Mouse (Mus musculus): ENCODE data around the gene Spaca4. TPM values are rescaled to one million over a fixed set of nuclear protein-coding genes. Genes with fewer than 3 reads are reported as not detected.

The Spaca4 gene
- polyA plus RNA-seq, 1 experiment from 2014 or later, result 0.24 TPM

DNA sequence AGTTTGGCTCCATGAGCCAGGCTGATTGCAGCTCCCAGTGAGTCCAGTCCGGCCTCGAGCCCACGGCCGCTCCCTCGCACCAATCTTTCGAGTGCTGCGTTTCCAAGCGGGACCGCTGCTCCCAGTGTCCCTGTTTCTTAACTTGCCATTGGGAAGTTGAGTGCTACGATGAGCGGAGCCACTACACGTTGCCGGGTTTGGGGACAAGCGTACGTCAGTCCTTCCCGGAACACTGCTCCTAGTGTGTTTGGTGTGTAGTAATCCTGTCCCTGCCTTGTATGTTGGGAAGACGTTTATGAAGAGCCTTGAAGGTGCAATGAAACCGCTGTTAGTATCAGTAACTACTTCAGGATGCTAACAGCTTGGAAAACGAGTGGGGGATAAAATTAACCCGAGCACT is 7.3 kb downstream of the Spaca4 start:
- H3K9me3 ChIP-seq (replicated peaks), result no peaks in the 10 kb centered on the region
- peak overlapping the region; percentile 91 for H3K4me2 ChIP-seq (replicated peaks)
- H3K9ac ChIP-seq, result peak overlapping the region; percentile 95
- no peak for ATAC-seq (ENCODE audit: insufficient number of reproducible peaks, low FRiP score, low TSS enrichment, low read depth)
- peak overlapping the region; percentile 82 for H3K4me3 ChIP-seq (replicated peaks)
- 0% methylated on average over 20 of the region's 20 CpGs for WGBS
- no peaks in the 10 kb centered on the region for H3K27me3 ChIP-seq
- peaks cover 51% of the 10 kb centered on the region for H3K4me1 ChIP-seq
- peaks cover 43% of the 10 kb centered on the region for H3K36me3 ChIP-seq
- H3K27ac ChIP-seq (replicated peaks), result peak overlapping the region; percentile 95

- H3K4me1 ChIP-seq, result peaks cover 55% of the 10 kb centered on the region
- peaks cover 43% of the 10 kb centered on the region for H3K36me3 ChIP-seq
- WGBS, result under 1% methylated on average over 41 of the region's 41 CpGs
- H3K9ac ChIP-seq, result peak within 1 kb of the TSS; percentile 95
- no peaks in the 10 kb centered on the region for H3K27me3 ChIP-seq
- peak within 1 kb of the TSS; percentile 91 for H3K4me2 ChIP-seq (replicated peaks)
- peak within 1 kb of the TSS; percentile 95 for H3K27ac ChIP-seq (replicated peaks)
- peak; percentile 80 for ATAC-seq (ENCODE audit: insufficient number of reproducible peaks, low FRiP score, low TSS enrichment, low read depth)
- H3K9me3 ChIP-seq (replicated peaks), result no peaks in the 10 kb centered on the region
- peak within 1 kb of the TSS; percentile 82 for H3K4me3 ChIP-seq (replicated peaks)
These were observed 7.7 kb downstream of the Spaca4 start, which contains the start of gene Sphk2 for GRCm38 (mm10) chr7:45717918-45718297. Gene Sphk2, minus strand, starts transcription at chr7:45718002.

GRCm38 (mm10) chr7:45716952-45717917 is 8.4 kb downstream of the Spaca4 start:
- Histone ChIP-seq H3K9ac (peak overlapping the region; percentile 64), H3K4me3 (replicated peaks) (peak overlapping the region; percentile 82), H3K27me3 (no peaks in the 10 kb centered on the region), H3K4me2 (replicated peaks) (peak overlapping the region; percentile 91), H3K27ac (replicated peaks) (peak overlapping the region; percentile 95), H3K9me3 (replicated peaks) (no peaks in the 10 kb centered on the region), H3K36me3 (peaks cover 45% of the 10 kb centered on the region), H3K4me1 (peaks cover 59% of the 10 kb centered on the region)
- 7% methylated on average over 31 of the region's 31 CpGs for WGBS
- ATAC-seq (ENCODE audit: insufficient number of reproducible peaks, low FRiP score, low TSS enrichment, low read depth), result no peak

- Histone ChIP-seq H3K4me2 (replicated peaks) (peak overlapping the region; percentile 91), H3K4me3 (replicated peaks) (peak overlapping the region; percentile 82), H3K27me3 (no peaks in the 10 kb centered on the region), H3K9me3 (replicated peaks) (no peaks in the 10 kb centered on the region), H3K36me3 (peaks cover 45% of the 10 kb centered on the region), H3K27ac (replicated peaks) (no peak overlapping the region; the same call in 1 of the 2 replicates), H3K9ac (no peak overlapping the region), H3K4me1 (peaks cover 59% of the 10 kb centered on the region)
- no peak for ATAC-seq (ENCODE audit: insufficient number of reproducible peaks, low FRiP score, low TSS enrichment, low read depth)
- WGBS, result 85% methylated on average over 3 of the region's 3 CpGs
These were observed 9.2 kb downstream of the Spaca4 start for GRCm38 (mm10) chr7:45716460-45716857.

GRCm38 (mm10) chr7:45715741-45716459 is 9.7 kb downstream of the Spaca4 start:
- 78% methylated on average over 19 of the region's 19 CpGs for WGBS
- Histone ChIP-seq H3K27ac (replicated peaks) (peak overlapping the region; percentile 81), H3K4me1 (peaks cover 59% of the 10 kb centered on the region), H3K27me3 (no peaks in the 10 kb centered on the region), H3K9me3 (replicated peaks) (no peaks in the 10 kb centered on the region), H3K36me3 (peaks cover 47% of the 10 kb centered on the region), H3K4me3 (replicated peaks) (peak overlapping the region; percentile 82), H3K4me2 (replicated peaks) (peak overlapping the region; percentile 91), H3K9ac (no peak overlapping the region; the same call in 1 of the 2 replicates)
- no peak for ATAC-seq (ENCODE audit: insufficient number of reproducible peaks, low FRiP score, low TSS enrichment, low read depth)

DNA sequence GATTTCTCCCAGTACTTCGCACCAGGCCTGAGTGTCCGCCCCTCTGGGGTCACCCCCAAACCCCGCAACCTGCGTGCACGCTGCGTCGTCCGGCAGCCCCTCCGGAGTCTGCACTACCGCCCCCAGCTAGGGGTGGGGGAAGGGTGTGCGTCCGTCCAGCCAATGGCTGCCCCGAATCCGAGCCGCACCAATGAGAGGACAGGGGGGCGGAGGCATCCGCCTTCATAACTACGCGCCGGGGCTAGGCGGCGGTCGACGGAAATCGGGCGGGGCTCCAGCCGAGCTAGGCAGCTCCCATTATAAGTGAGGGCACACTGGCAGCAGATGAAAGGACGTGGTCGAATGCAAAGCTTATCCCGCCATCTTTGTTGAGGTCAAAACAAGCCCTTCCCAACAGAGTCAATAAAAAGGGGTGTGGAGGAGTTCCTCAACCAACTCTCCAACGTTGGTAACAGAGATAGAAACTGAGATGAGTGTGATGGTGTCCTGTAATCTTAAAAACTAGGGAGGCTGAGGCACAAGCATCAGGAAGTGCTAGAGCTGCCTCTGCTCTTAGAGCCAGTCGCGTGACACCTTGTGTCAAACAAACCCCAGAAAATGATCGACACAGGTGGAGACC is 10.4 kb downstream of the Spaca4 start, which contains the start of gene Rpl18:
Gene Rpl18 (plus strand): TSS at position 368 of the 619 bp plus-strand sequence.
- peak within 1 kb of the TSS; percentile 82 for H3K4me3 ChIP-seq (replicated peaks)
- peak; percentile 93 for ATAC-seq (ENCODE audit: insufficient number of reproducible peaks, low FRiP score, low TSS enrichment, low read depth)
- peaks cover 62% of the 10 kb centered on the region for H3K4me1 ChIP-seq

GRCm38 (mm10) chr7:45714630-45715089 is 11.0 kb downstream of the Spaca4 start:
- peaks cover 47% of the 10 kb centered on the region for H3K36me3 ChIP-seq
- peaks cover 56% of the 10 kb centered on the region for H3K4me1 ChIP-seq
- no peaks in the 10 kb centered on the region for H3K27me3 ChIP-seq
- H3K4me3 ChIP-seq (replicated peaks), result peak overlapping the region; percentile 82
- 7% methylated on average over 14 of the region's 14 CpGs for WGBS
- peak overlapping the region; percentile 91 for H3K4me2 ChIP-seq (replicated peaks)
- no peaks in the 10 kb centered on the region for H3K9me3 ChIP-seq (replicated peaks)
- ATAC-seq (ENCODE audit: insufficient number of reproducible peaks, low FRiP score, low TSS enrichment, low read depth), result no peak; the same call in 1 of the 2 replicates
- H3K27ac ChIP-seq (replicated peaks), result peak overlapping the region; percentile 89
- H3K9ac ChIP-seq, result peak overlapping the region; percentile 58

More for the DNA sequence above, 10.4 kb downstream of the Spaca4 start, which contains the start of gene Rpl18:
- Histone ChIP-seq H3K9me3 (replicated peaks) (no peaks in the 10 kb centered on the region), H3K27ac (replicated peaks) (peak within 1 kb of the TSS; percentile 89), H3K9ac (peak within 1 kb of the TSS; percentile 58), H3K4me2 (replicated peaks) (peak within 1 kb of the TSS; percentile 91), H3K27me3 (no peaks in the 10 kb centered on the region), H3K36me3 (peaks cover 47% of the 10 kb centered on the region)
- WGBS, result 7% methylated on average over 34 of the region's 34 CpGs

GRCm38 (mm10) chr7:45713881-45714520 is 11.6 kb downstream of the Spaca4 start:
- peak overlapping the region; percentile 58; the same call in 1 of the 2 replicates for H3K9ac ChIP-seq
- WGBS, result 78% methylated on average over 6 of the region's 6 CpGs
- no peak for ATAC-seq (ENCODE audit: insufficient number of reproducible peaks, low FRiP score, low TSS enrichment, low read depth)

DNA sequence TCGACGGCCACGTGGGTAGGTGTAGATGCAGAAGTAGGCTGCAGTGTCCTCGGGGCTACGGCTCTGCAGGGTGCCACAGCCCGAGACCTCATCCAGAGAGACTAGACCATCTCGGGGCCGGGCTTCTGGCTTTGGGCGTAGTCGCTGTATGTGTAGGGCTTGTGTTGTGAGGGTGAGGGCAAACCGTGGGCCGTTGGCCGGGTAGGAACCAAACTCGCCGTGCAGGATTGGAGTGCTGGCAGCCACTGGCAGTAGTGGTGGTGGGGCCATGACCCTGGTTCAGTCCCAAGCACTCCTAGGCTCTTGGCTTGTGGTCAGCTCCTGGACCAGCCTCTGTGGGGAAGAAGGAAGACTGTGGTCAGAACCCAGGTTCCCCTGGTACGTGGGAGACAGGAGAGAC is 12.2 kb downstream of the Spaca4 start:
- Histone ChIP-seq H3K27ac (replicated peaks) (no peak overlapping the region), H3K4me3 (replicated peaks) (no peak overlapping the region), H3K27me3 (no peaks in the 10 kb centered on the region), H3K9me3 (replicated peaks) (no peaks in the 10 kb centered on the region), H3K9ac (no peak overlapping the region), H3K4me2 (replicated peaks) (no peak overlapping the region), H3K4me1 (peaks cover 54% of the 10 kb centered on the region), H3K36me3 (peaks cover 46% of the 10 kb centered on the region)
- 89% methylated on average over 16 of the region's 16 CpGs for WGBS
- ATAC-seq (ENCODE audit: insufficient number of reproducible peaks, low FRiP score, low TSS enrichment, low read depth), result no peak

More at GRCm38 (mm10) chr7:45713881-45714520, 11.6 kb downstream of the Spaca4 start:
- Histone ChIP-seq H3K27me3 (no peaks in the 10 kb centered on the region), H3K27ac (replicated peaks) (peak overlapping the region; percentile 44; the same call in 1 of the 2 replicates), H3K4me3 (replicated peaks) (peak overlapping the region; percentile 82), H3K9me3 (replicated peaks) (no peaks in the 10 kb centered on the region), H3K4me1 (peaks cover 51% of the 10 kb centered on the region), H3K4me2 (replicated peaks) (peak overlapping the region; percentile 91), H3K36me3 (peaks cover 46% of the 10 kb centered on the region)

DNA sequence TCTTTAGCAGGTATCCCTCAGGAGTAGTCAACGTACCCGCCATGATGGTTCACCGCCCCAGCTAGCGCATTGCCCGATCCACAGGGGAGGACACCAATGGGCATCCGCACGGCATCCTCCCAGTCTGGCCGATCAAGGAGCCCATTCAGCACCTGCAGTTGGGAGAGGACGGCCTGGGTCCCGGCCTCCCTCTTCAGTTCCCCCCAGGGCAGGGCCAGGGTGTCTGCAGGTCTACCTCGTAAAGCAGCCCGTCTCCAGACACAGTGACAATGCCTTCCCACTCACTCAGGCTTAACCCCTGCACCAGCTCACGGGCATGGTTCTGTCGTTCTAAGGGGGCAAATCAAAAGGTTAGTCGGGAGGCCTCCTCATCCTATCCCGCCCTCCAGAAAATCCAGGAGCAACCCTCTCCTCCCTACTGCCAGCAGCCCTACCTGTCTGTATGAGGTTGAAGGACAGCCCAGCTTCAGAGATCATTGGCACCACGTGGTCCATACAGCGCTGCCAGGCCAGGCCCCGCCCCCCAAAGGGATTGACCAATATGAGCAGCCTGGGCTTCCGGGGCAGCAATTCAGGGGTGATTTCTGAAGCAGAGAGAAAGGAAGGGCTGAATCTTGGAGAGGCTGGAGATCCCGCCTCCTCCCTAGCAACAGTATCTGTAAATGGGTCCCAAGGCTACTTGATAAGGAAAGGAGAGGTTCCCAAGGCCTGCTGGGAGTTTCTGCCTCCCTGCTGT is 13.4 kb downstream of the Spaca4 start:
- H3K9me3 ChIP-seq (replicated peaks), result no peaks in the 10 kb centered on the region
- H3K4me1 ChIP-seq, result peaks cover 66% of the 10 kb centered on the region
- H3K27ac ChIP-seq (replicated peaks), result no peak overlapping the region
- H3K9ac ChIP-seq, result no peak overlapping the region
- H3K4me3 ChIP-seq (replicated peaks), result no peak overlapping the region
- 84% methylated on average over 21 of the region's 21 CpGs for WGBS
- no peaks in the 10 kb centered on the region for H3K27me3 ChIP-seq
- ATAC-seq (ENCODE audit: insufficient number of reproducible peaks, low FRiP score, low TSS enrichment, low read depth), result no peak
- H3K36me3 ChIP-seq, result peaks cover 46% of the 10 kb centered on the region
- H3K4me2 ChIP-seq (replicated peaks), result no peak overlapping the region
